Mouse (Mus musculus) embryonic stem cell, embryonic (primary cell): ENCODE measurements around the gene Lrrc29.

Source experiments
- CTCF ChIA-PET, 4 experiments: fragments of 300-600 bp in 2 of 4; fragments of 350-600 bp in 2 of 4; sonication (Branson Sonifier 250); formaldehyde crosslinking; loops; one replicate each; lab custom pipeline; 2022; ENCODE audit warnings: inconsistent platforms in 2 of 4; lab: Charles Lee
- POLR2A ChIA-PET, 4 experiments: fragments of 300-600 bp in 2 of 4; fragments of 350-600 bp in 2 of 4; sonication (Branson Sonifier 250); formaldehyde crosslinking; loops; one replicate each; lab custom pipeline; 2022; ENCODE audit warnings: antibody characterized with exemption in 4 of 4, inconsistent platforms in 1 of 4; lab: Charles Lee

The Lrrc29 gene

GRCm38 (mm10) chr8:105278911-105279334 is 47.2 kb downstream of the Lrrc29 start:
- POLR2A ChIA-PET, result interaction anchor here in 2 of 4 experiments (0.5 to 3.2 kb wide), 12 partner anchors 8 to 193 kb away, joined by 3 to 22 read pairs (median 6); partner anchors contain the start of genes 4931428F04Rik (in 2 of the 2), E2f4 (in 1 of the 2), Exoc3l (in 1 of the 2) and Hsf4 (in 1 of the 2)
- CTCF ChIA-PET, result interaction anchor here in 2 of 4 experiments (0.5 to 3.5 kb wide), 7 partner anchors 10 to 237 kb away, joined by 3 to 13 read pairs (median 4); partner anchors contain the start of genes 4931428F04Rik (in 1 of the 2) and B3gnt9 (in 1 of the 2)

- ChIA-PET CTCF (interaction anchor here in 3 of 4 experiments (0.6 to 3.5 kb wide), 16 partner anchors 9 to 210 kb away, joined by 3 to 13 read pairs (median 4); partner anchors contain the start of genes B3gnt9 (in 2 of the 3) and E2f4 (in 1 of the 3)), POLR2A (interaction anchor here (0.5 to 2.5 kb wide), 28 partner anchors 8 to 725 kb away, joined by 3 to 14 read pairs (median 4); partner anchors contain the start of genes 4931428F04Rik (in 4 of the 4), B3gnt9 (in 1 of the 4), D230025D16Rik (in 1 of the 4) and E2f4 (in 1 of the 4))
Observed at GRCm38 (mm10) chr8:105276292-105277120, 49.6 kb downstream of the Lrrc29 start.

DNA sequence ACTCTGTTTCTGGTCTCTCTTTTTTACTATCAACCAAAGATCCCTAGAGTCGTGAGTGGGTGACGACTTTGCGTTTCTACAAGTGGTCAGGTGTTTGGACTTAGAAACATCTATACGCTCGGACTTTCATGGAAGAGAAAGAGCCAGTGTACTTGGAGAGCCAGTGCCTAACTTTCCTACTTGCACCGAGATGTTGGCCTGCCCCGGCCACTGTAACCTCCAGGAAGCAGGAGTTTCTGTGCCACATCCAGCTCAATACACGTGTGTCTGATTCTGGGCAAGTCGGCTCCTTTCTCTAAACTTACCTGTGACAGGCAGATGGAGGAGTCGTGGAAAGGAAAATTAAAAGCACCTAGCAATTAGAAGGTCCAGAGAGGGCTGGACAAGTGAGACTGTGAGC is 50.2 kb downstream of the Lrrc29 start, which contains the start of gene Nol3:
Gene Nol3, plus strand, starts transcription at position 301 of the 400 bp plus-strand sequence.
- ChIA-PET CTCF (interaction anchor here in 3 of 4 experiments (0.6 to 1.9 kb wide), 8 partner anchors 10 to 155 kb away, joined by 3 to 13 read pairs (median 4); partner anchors contain the start of genes B3gnt9 (in 1 of the 3) and E2f4 (in 1 of the 3)), POLR2A (interaction anchor here (0.6 to 2.5 kb wide), 17 partner anchors 8 to 72 kb away, joined by 3 to 14 read pairs (median 5); partner anchors contain the start of genes 4931428F04Rik (in 4 of the 4), D230025D16Rik (in 1 of the 4), E2f4 (in 1 of the 4) and Exoc3l (in 1 of the 4))

DNA sequence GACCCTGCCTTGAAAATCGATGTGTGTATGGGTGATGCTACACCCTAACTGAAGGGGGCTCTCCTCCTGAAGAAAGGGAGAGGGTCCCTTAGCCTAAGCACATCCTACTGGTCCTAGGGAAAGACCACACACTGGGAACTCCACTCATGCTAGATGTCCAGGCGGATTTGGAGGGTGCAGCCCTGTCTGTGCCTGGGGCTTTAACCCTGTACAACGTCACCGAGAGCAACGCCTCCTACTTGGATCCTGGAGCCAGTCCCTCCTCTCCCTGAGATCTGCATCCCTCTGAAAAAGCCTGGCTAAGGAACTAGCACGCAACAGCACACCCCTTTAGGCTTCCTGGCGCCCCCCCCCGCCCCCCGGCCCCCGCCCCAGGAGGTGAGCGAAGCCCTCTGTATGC is 50.7 kb downstream of the Lrrc29 start:
- ChIA-PET CTCF (interaction anchor here in 2 of 4 experiments (1.0 to 1.2 kb wide), 3 partner anchors 14 to 20 kb away, joined by 3 to 4 read pairs (median 3); partner anchors contain the start of gene B3gnt9 (in 1 of the 2)), POLR2A (interaction anchor here in 3 of 4 experiments (1.0 to 2.5 kb wide), 9 partner anchors 14 to 54 kb away, joined by 3 to 10 read pairs (median 4); partner anchors contain the start of genes B3gnt9 (in 2 of the 3), 4931428F04Rik (in 1 of the 3) and E2f4 (in 1 of the 3))

GRCm38 (mm10) chr8:105270916-105271186 is 55.2 kb downstream of the Lrrc29 start:
- POLR2A ChIA-PET, result interaction anchor here in 3 of 4 experiments (0.5 to 3.8 kb wide), 16 partner anchors 8 to 606 kb away, joined by 3 to 35 read pairs (median 4); partner anchors contain the start of genes 4931428F04Rik (in 2 of the 3), B3gnt9 (in 2 of the 3) and Exoc3l (in 2 of the 3)
- CTCF ChIA-PET, result interaction anchor here (0.6 to 1.5 kb wide), 7 partner anchors 11 to 668 kb away, joined by 3 to 5 read pairs (median 5); no protein-coding TSS in a partner anchor

DNA sequence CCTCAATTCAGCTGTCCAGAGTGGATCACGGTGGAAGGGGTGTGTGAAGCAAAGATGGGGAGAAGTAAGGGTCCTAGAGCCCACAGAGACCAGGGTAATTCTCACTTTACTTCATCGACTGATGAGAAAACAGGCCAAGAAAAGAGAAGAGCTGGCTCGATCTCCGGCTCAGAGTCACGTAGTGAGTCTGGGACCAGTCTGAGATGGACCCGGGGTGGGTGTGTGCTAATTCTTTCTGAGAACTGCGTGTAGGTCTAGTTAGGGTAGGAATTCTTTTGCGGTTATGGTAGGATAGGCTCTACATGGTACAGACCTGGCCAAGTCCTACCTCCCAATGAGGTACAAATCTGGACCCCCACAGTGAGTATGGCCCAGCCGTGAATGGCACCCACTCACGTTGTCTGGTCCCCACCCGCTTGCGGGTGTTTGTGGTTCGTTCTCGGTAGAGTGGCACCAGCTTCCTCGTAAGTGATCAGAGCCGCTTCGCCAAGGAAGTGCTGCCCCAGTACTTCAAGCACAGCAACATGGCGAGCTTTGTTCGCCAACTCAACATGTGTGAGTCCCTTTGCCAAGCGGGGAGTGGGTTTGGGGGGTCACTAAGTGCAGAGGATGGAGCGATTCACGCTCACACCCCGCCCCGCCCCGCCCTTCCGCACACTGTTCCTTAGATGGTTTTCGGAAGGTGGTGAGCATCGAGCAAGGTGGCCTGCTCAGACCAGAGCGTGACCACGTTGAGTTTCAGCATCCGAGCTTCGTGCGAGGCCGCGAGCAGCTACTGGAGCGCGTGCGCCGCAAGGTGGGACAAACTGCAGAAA is 55.8 kb downstream of the Lrrc29 start:
- ChIA-PET CTCF (interaction anchor here (0.6 to 1.5 kb wide), 9 partner anchors 10 to 667 kb away, joined by 3 to 5 read pairs (median 5); no protein-coding TSS in a partner anchor), POLR2A (interaction anchor here in 3 of 4 experiments (0.7 to 3.8 kb wide), 19 partner anchors 9 to 605 kb away, joined by 3 to 35 read pairs (median 4); partner anchors contain the start of genes 4931428F04Rik (in 3 of the 3), B3gnt9 (in 2 of the 3), Exoc3l (in 2 of the 3) and Cbfb (in 1 of the 3))

DNA sequence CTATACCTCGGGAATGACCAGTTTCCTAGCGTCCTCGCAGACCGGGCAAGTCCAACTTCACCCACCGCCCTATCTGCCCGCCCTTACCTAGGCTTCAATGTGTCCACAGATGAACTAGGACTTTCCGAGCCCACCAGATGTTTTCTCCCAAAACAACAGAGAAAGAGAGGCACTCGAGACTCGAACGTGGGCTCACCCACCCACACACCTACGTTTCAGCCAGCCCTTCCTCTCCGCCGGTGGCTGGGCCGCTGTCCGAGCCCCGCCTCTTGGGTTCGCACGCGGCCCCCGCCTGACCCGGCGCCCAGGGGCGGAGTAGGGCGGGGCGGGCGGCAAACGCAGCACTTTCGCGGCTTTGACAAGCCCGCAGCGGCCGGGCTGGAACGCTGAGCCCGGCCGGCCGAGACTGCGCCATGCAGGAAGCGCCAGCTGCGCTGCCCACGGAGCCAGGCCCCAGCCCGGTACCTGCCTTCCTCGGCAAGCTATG is 56.6 kb downstream of the Lrrc29 start, which contains the start of gene Hsf4:
Gene Hsf4, plus strand, starts transcription at position 341 of the 487 bp plus-strand sequence.
- POLR2A ChIA-PET, result interaction anchor here in 3 of 4 experiments (0.9 to 3.8 kb wide), 13 partner anchors 10 to 134 kb away, joined by 3 to 35 read pairs (median 6); partner anchors contain the start of genes 4931428F04Rik (in 2 of the 3), B3gnt9 (in 2 of the 3), Cbfb (in 1 of the 3) and D230025D16Rik (in 1 of the 3)
- CTCF ChIA-PET, result interaction anchor here (0.9 to 2.3 kb wide), 8 partner anchors 10 to 150 kb away, joined by 3 to 18 read pairs (median 5); no protein-coding TSS in a partner anchor

GRCm38 (mm10) chr8:105269075-105269458 is 57.0 kb downstream of the Lrrc29 start:
- POLR2A ChIA-PET, result interaction anchor here (0.6 to 3.8 kb wide), 27 partner anchors 8 to 134 kb away, joined by 3 to 35 read pairs (median 7); partner anchors contain the start of genes 4931428F04Rik (in 3 of the 4), B3gnt9 (in 2 of the 4), E2f4 (in 2 of the 4) and D230025D16Rik (in 1 of the 4)
- CTCF ChIA-PET, result interaction anchor here (0.5 to 2.6 kb wide), 17 partner anchors 9 to 150 kb away, joined by 3 to 18 read pairs (median 6); partner anchors contain the start of gene B3gnt9 (in 1 of the 4)

DNA sequence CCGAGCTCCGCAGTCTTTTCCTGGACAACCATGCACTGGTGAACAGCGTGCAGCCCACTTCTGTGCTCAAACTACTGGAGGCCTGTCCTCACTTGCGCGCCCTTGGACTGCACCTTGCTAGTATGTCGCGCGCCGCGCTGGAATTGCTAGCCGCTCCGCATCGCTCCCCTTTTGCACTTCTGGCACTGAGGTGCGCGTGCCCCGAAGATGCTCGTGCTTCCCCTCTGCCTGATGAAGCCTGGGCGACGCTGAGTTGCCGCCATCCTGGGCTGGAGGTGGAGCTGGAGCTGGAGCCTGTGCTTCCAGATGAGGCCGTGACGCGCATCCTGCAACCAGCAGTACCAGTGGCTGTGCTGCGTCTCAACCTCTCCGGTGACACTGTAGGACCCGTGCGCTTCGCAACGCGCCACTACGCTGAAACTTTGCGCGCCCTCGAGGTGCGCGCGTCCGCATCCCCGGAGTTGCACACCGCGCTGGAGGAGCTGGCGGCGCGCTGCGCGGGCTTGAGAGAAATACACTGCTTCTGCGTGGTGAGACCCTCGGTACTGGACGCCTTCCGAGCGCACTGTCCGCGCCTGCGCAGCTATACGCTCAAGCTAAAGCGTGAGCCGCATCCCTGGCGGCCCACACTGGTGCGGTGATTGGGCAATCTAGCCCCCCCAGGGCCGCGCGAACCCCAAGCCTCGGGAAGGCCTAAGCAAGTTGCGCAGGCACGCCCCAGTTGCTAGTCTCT is 57.6 kb downstream of the Lrrc29 start:
- ChIA-PET CTCF (interaction anchor here (0.5 to 2.6 kb wide), 20 partner anchors 9 to 666 kb away, joined by 3 to 18 read pairs (median 6); partner anchors contain the start of gene B3gnt9 (in 1 of the 4)), POLR2A (interaction anchor here (0.6 to 3.8 kb wide), 28 partner anchors 8 to 133 kb away, joined by 3 to 35 read pairs (median 8); partner anchors contain the start of genes 4931428F04Rik (in 2 of the 4), E2f4 (in 2 of the 4), B3gnt9 (in 1 of the 4) and D230025D16Rik (in 1 of the 4))

DNA sequence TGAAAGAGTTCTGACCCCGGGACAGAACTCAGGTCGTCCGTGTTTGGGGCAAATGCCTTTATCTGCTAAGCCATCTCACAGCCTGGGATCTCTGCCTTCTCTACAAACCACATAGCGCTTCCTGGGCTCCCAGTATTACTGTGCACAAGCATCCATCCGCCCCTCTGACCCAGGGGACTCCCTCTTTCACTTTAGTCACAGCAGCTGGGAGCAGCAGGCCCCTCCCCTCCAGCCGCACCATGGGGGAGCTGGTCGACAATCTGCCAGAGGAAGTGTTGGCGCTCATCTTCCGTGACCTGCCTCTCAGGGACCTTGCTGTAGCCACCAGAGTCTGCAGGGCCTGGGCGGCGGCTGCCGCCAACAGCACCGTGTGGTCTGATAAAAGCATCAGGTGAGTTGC is 59.3 kb downstream of the Lrrc29 start:
- POLR2A ChIA-PET, result interaction anchor here in 1 of 4 experiments (1.1 to 1.7 kb wide), 2 partner anchors 10 to 18 kb away, joined by 3 to 6 read pairs; partner anchors contain the start of gene Nol3

GRCm38 (mm10) chr8:105265128-105265527 is 61.0 kb downstream of the Lrrc29 start:
- ChIA-PET CTCF (interaction anchor here (0.5 to 2.9 kb wide), 15 partner anchors 10 to 348 kb away, joined by 3 to 14 read pairs (median 3); partner anchors contain the start of genes B3gnt9 (in 2 of the 4) and Tppp3 (in 1 of the 4)), POLR2A (interaction anchor here (0.5 to 2.2 kb wide), 14 partner anchors 9 to 334 kb away, joined by 3 to 6 read pairs (median 4); partner anchors contain the start of genes B3gnt9 (in 3 of the 4), D230025D16Rik (in 1 of the 4), Exoc3l (in 1 of the 4) and Nol3 (in 1 of the 4))

More for the DNA sequence above, 59.3 kb downstream of the Lrrc29 start:
- CTCF ChIA-PET, result interaction anchor here (0.6 to 2.9 kb wide), 7 partner anchors 12 to 664 kb away, joined by 3 to 14 read pairs (median 6); partner anchors contain the start of genes B3gnt9 (in 1 of the 4) and Exoc3l (in 1 of the 4)

DNA sequence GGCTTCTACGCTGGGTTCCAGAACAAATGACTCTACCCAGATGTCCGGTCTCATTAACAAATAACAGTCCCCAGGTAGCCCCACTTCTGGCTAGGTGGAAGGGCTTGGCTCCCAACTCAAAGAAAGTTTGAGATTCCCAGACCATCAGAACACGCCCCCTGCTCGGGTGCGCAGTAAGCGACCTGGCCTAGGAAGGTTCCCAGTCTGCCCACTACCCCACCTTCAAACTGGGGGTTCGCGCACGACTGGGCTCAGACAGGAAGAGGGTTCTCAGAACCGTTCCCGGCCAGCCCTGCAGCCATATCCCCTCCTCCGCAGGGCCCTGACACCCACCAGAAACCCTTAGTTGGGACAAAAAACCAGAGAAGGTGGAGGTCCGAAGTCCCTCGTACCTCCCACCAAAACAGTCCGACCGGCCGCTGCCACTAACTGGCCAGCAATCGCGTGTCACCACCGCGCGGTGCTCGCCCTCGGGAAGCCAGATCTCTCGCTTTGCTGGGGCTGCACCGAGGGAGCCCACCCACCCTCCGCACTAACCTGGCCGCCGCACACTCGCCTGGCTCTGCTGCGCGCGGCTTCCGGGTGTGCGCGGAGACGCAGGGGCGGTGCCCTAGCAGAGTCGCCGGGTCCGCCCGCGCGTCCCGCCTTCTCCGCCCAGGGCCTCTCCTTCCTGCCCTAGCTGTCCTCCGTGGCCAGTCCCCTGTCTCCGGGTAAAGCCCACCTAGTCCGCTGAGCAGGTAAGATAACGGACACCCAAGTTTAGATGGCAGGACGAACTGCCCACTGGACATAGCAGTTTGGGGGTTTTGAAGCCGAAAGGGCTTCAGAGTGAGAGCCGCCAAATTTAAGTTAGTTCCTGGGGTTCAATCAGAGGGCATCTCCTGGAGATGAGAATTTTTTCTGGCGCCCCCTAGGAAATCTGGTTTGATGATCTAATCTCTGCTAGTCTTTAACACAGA is 61.8 kb downstream of the Lrrc29 start, which contains the start of the genes Tradd and Fbxl8:
Gene Tradd, minus strand, starts transcription at position 586 of the 959 bp plus-strand sequence.
Gene Fbxl8, plus strand, starts transcription at position 625 of the 959 bp plus-strand sequence.
- POLR2A ChIA-PET, result interaction anchor here (0.5 to 2.2 kb wide), 12 partner anchors 9 to 207 kb away, joined by 3 to 6 read pairs (median 4); partner anchors contain the start of genes B3gnt9 (in 3 of the 4), D230025D16Rik (in 1 of the 4), Exoc3l (in 1 of the 4) and Fhod1 (in 1 of the 4)
- CTCF ChIA-PET, result interaction anchor here (0.6 to 2.9 kb wide), 13 partner anchors 9 to 207 kb away, joined by 3 to 14 read pairs (median 3); partner anchors contain the start of genes B3gnt9 (in 2 of the 4) and Tppp3 (in 1 of the 4)

GRCm38 (mm10) chr8:105263244-105263912 is 62.7 kb downstream of the Lrrc29 start:
- POLR2A ChIA-PET, result interaction anchor here in 2 of 4 experiments (0.6 to 1.7 kb wide), 7 partner anchors 9 to 92 kb away, joined by 3 to 7 read pairs (median 3); partner anchors contain the start of genes B3gnt9 (in 1 of the 2) and E2f4 (in 1 of the 2)
- CTCF ChIA-PET, result interaction anchor here in 1 of 4 experiments (0.9 kb wide), 1 partner anchor 8 kb away, joined by 3 read pairs; no protein-coding TSS in a partner anchor
